Mouse (Mus musculus) C2C12 (cell line): ENCODE measurements around the gene Vps33a. TPM values are rescaled to one million over a fixed set of nuclear protein-coding genes. Genes with fewer than 3 reads are reported as not detected.

ENCODE experiments used
- H3K27me3 ChIP-seq: one replicate; pipeline ENCODE4 v1.6.1; 2011; ENCODE audit not compliant: control insufficient read depth, insufficient read depth, insufficient read length
- H3K36me3 ChIP-seq: one replicate; pipeline ENCODE4 v1.6.1; 2011; ENCODE audit not compliant: control insufficient read depth, insufficient read depth
- H3K4me3 ChIP-seq: one replicate; pipeline ENCODE4 v1.5.1; 2011; ENCODE audit warnings: mild to moderate bottlenecking, control low read depth; ENCODE audit not compliant: poor library complexity, insufficient read depth, severe bottlenecking
- H3K79me2 ChIP-seq: one replicate; pipeline ENCODE4 v1.6.1; 2011; ENCODE audit not compliant: control insufficient read depth, insufficient read depth
- H3K79me3 ChIP-seq: one replicate; pipeline ENCODE4 v1.6.1; 2011; ENCODE audit warnings: low read depth, control low read depth
- H3ac ChIP-seq: one replicate; pipeline ENCODE3; 2011; ENCODE audit warnings: low read depth; ENCODE audit not compliant: control insufficient read depth, insufficient read length
- CEBPB ChIP-seq: IDR thresholded peaks from one replicate; pipeline ENCODE4 v1.6.1; 2011; ENCODE audit warnings: low read depth, mild to moderate bottlenecking, control low read depth, moderate library complexity
- CTCF ChIP-seq: IDR thresholded peaks from one replicate; pipeline ENCODE4 v1.5.1; 2011; ENCODE audit not compliant: control insufficient read depth, insufficient read depth, insufficient read length
- FOSL1 ChIP-seq: IDR thresholded peaks from one replicate; pipeline ENCODE4 v1.8.0; 2011; ENCODE audit warnings: mild to moderate bottlenecking, low read length; ENCODE audit not compliant: poor library complexity, insufficient read depth, severe bottlenecking
- MAX ChIP-seq: IDR thresholded peaks from one replicate; pipeline ENCODE4 v1.6.1; 2011; ENCODE audit warnings: mild to moderate bottlenecking, control low read depth
- MYOD1 ChIP-seq: IDR thresholded peaks from one replicate; pipeline ENCODE4 v1.6.1; 2011; ENCODE audit warnings: low read depth; ENCODE audit not compliant: control insufficient read depth, insufficient read length
- MYOG ChIP-seq: IDR thresholded peaks from one replicate; pipeline ENCODE4 v1.6.1; 2011; ENCODE audit not compliant: control insufficient read depth, insufficient read length; ENCODE audit errors: extremely low read depth
- USF1 ChIP-seq: IDR thresholded peaks from one replicate; pipeline ENCODE4 v1.6.1; 2011; ENCODE audit warnings: low read depth, mild to moderate bottlenecking, control low read depth, moderate library complexity
- microRNA-seq: library from miRNA; unstranded; fragments of <30 nt; microRNA quantifications from one replicate; pipeline ENCODE4, GENCODE M21; 2019; ENCODE audit warnings: borderline microRNAs expressed
- polyA plus RNA-seq: library from polyadenylated mRNA; unstranded; fragments of >200 nt; fragmentation: generic; extraction: Trizol; gene quantifications from one replicate; pipeline ENCODE4 v1.2.1, GENCODE M21; 2012; ENCODE audit warnings: missing spikeins

The Vps33a gene
- polyA plus RNA-seq, 1 experiment = 18.4 TPM

DNA sequence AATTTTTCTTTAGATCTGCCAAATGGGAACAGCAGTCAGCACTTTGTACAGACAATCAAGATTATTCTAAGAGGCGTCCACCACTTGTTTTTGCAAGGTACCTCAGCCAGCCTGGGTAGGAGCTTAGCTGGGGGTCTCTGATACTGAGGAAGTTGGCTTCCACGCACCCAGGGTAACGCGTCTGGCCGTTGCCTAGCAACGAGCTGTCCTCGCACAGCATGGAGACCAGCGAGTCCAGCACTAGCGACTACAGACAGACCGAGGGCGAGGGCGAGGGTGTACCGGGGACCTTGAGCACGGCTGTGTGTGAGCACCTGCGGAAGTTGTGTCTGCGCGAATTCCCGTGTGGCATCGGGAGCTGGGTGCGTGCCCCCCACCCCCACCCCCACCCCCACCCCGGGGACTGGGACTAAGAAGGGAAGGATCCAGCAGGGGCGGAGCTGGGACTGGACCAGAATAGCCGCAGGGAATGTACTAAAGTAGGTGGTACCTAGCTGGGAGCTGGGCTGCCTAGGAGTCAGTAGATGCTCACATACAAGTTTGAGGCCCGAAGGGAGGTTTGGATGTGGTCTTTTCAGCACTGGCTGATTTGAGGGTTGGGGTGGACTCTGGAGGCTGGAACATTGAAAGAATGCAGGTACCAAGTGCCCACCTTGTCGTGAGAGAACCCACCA is 83.6 kb downstream of the Vps33a start, which contains the start of the genes Lrrc43 and Il31:
TSS of gene Lrrc43 (plus strand) at position 194 of the 674 bp plus-strand sequence.
TSS of gene Il31 (minus strand) at position 378 of the 674 bp plus-strand sequence.
- no peak within 1 kb of the TSS for H3K4me3 ChIP-seq
- TF ChIP-seq USF1 = no peak
- TF ChIP-seq FOSL1 = no peak
- TF ChIP-seq MYOG = no peak

DNA sequence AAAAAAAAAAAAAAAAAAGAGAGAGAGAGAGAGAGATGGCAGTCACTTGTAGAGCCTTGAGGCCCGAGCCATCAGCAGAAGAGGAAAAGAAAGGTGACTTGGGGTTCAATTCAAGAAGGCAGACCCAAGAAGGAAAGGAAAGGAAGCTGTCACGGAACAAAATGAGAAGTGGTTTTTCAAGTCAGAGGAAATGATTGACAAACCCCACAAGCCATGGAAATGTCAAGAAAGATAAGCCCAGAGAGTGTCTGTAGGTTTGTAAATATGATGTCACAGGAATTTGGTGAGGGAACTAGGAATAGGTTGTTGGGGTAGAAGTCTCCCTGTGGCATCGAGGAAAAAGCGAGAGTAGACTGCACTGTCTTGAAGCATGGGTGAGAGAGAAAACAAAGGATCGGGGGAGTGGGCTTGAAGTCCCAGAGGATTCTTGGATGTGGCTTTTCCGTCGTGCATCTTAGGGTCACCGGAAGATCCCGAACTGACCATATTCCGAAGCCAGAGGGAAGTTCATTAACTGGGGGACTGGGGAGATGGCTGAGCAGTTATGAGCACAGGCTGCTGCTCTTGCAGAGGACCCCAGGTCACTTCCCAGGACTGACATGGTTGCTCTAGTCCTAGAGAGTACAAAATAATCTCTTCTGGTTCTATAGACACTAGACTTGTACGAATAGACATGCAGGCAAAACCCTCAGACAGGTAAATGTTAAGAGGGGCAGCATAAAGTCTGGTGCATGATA is 85.0 kb downstream of the Vps33a start:
- Histone ChIP-seq H3K4me3 (no peak overlapping the region), H3ac (no peak overlapping the region), H3K79me3 (no peaks in the 10 kb centered on the region), H3K36me3 (no peaks in the 10 kb centered on the region), H3K79me2 (no peaks in the 10 kb centered on the region), H3K27me3 (peaks cover 46% of the 10 kb centered on the region)
- no peak for TF ChIP-seq CEBPB
- TF ChIP-seq MAX = no peak
- no peak for TF ChIP-seq FOSL1
- no peak for TF ChIP-seq MYOG
- TF ChIP-seq CTCF = no peak
- no peak for TF ChIP-seq USF1
- TF ChIP-seq MYOD1 = no peak

More for the DNA sequence above, 83.6 kb downstream of the Vps33a start, which contains the start of the genes Lrrc43 and Il31:
- no peaks in the 10 kb centered on the region for H3K36me3 ChIP-seq
- peaks cover 54% of the 10 kb centered on the region for H3K27me3 ChIP-seq
- no peaks in the 10 kb centered on the region for H3K79me3 ChIP-seq
- no peak within 1 kb of the TSS for H3ac ChIP-seq
- H3K79me2 ChIP-seq = no peaks in the 10 kb centered on the region

Small RNAs within 50 kb of the gene (microRNA-seq; reads per million reads assigned to microRNA genes)
- gene Mir7647 = 1.5 reads per million, percentile 33 among the genes with 10 or more reads in this experiment

Other genes with a start within 250 kb of the Vps33a start
- 5.6 TPM for gene Bcl7a, start 229.2 kb downstream of the Vps33a start, polyA plus RNA-seq
- 4.0 TPM for gene Mlxip, start 178.2 kb downstream of the Vps33a start, polyA plus RNA-seq
- gene Lrrc43, start 83.7 kb downstream of the Vps33a start, polyA plus RNA-seq = not detected
- not detected for gene Il31, start 83.5 kb downstream of the Vps33a start, polyA plus RNA-seq
- gene B3gnt4, start 62.6 kb downstream of the Vps33a start, polyA plus RNA-seq = 0.33 TPM
- gene Diablo, start 48.9 kb downstream of the Vps33a start, polyA plus RNA-seq = 40.6 TPM
- gene Gm49027, start 47.5 kb downstream of the Vps33a start, polyA plus RNA-seq = not detected
- 12.7 TPM for gene Clip1, start 111.6 kb upstream of the Vps33a start, polyA plus RNA-seq
- gene Zcchc8, start 148.1 kb upstream of the Vps33a start, polyA plus RNA-seq = 16.7 TPM
- 16.4 TPM for gene Rsrc2, start 176.4 kb upstream of the Vps33a start, polyA plus RNA-seq
- 15.1 TPM for gene Kntc1, start 176.7 kb upstream of the Vps33a start, polyA plus RNA-seq